Mouse (Mus musculus): ENCODE data around the gene Copg2. TPM values are rescaled to one million over a fixed set of nuclear protein-coding genes. Genes with fewer than 3 reads are reported as not detected.

Copg2 gene
- polyA plus RNA-seq, 1 experiment from 2014 or later = 27.9 TPM

- ATAC-seq (ENCODE audit: insufficient read depth) = 0 out of 2 replicates have a peak, but pooled peaks have one; percentile 47
- H3K4me3 ChIP-seq (ENCODE audit: low read depth, low read length) = no peak overlapping the region
- peaks cover 9% of the 10 kb centered on the region; the same call in 1 of the 2 replicates for H3K4me1 ChIP-seq (ENCODE audit: insufficient read depth)
- peak overlapping the region; percentile 67; the same call in 1 of the 2 replicates for H3K27ac ChIP-seq (ENCODE audit: low read depth)
- H3K9ac ChIP-seq = no peak overlapping the region
- no peak for TF ChIP-seq CTCF (IDR thresholded peaks at IDR 0.05; ENCODE audit: low read depth)
- DNase-seq = peak; percentile 81
- no peaks in the 10 kb centered on the region for H3K9me3 ChIP-seq (ENCODE audit: low read depth, low read length)
- no peaks in the 10 kb centered on the region for H3K27me3 ChIP-seq (ENCODE audit: insufficient read depth, low read length)
- H3K36me3 ChIP-seq (ENCODE audit: insufficient read depth) = no peaks in the 10 kb centered on the region
- WGBS = 20% methylated on average over 6 of the region's 6 CpGs
- H3K4me2 ChIP-seq = no peak overlapping the region
These were observed 187.5 kb downstream of the Copg2 start for GRCm38 (mm10) chr6:30709115-30709514.

GRCm38 (mm10) chr6:30703977-30704602 is 192.5 kb downstream of the Copg2 start:
- no peaks in the 10 kb centered on the region for H3K27me3 ChIP-seq (ENCODE audit: insufficient read depth, low read length)
- DNase-seq (no peak), ATAC-seq (ENCODE audit: insufficient read depth) (peak; percentile 16; the same call in 1 of the 2 replicates)
- WGBS = 68% methylated on average over 9 of the region's 9 CpGs
- H3K9me3 ChIP-seq (ENCODE audit: low read depth, low read length) = no peaks in the 10 kb centered on the region
- peak overlapping the region; percentile 38; the same call in 1 of the 2 replicates for H3K27ac ChIP-seq (ENCODE audit: low read depth)
- H3K4me2 ChIP-seq = no peak overlapping the region
- no peak overlapping the region for H3K4me3 ChIP-seq (ENCODE audit: low read depth, low read length)
- H3K9ac ChIP-seq = no peak overlapping the region
- H3K36me3 ChIP-seq (ENCODE audit: insufficient read depth) = no peaks in the 10 kb centered on the region
- no peak for TF ChIP-seq CTCF (IDR thresholded peaks at IDR 0.05; ENCODE audit: low read depth)
- H3K4me1 ChIP-seq (ENCODE audit: insufficient read depth) = peaks cover 18% of the 10 kb centered on the region

- H3K36me3 ChIP-seq (ENCODE audit: insufficient read depth) = no peaks in the 10 kb centered on the region
- DNase-seq (no peak), ATAC-seq (ENCODE audit: insufficient read depth) (no peak)
- H3K27me3 ChIP-seq (ENCODE audit: insufficient read depth, low read length) = no peaks in the 10 kb centered on the region
- 0 out of 2 replicates have a peak overlapping the region, but pooled peaks have one; percentile 2 for H3K27ac ChIP-seq (ENCODE audit: low read depth)
- no peak for TF ChIP-seq CTCF (IDR thresholded peaks at IDR 0.05; ENCODE audit: low read depth)
- no peaks in the 10 kb centered on the region for H3K9me3 ChIP-seq (ENCODE audit: low read depth, low read length)
- WGBS = 42% methylated on average over 6 of the region's 6 CpGs
- H3K4me3 ChIP-seq (ENCODE audit: low read depth, low read length) = no peak overlapping the region
- no peak overlapping the region for H3K9ac ChIP-seq
- H3K4me1 ChIP-seq (ENCODE audit: insufficient read depth) = peaks cover 18% of the 10 kb centered on the region
- no peak overlapping the region for H3K4me2 ChIP-seq
These were observed 193.1 kb downstream of the Copg2 start for GRCm38 (mm10) chr6:30703476-30703875.

- Histone ChIP-seq H3K4me2 (no peak overlapping the region), H3K4me1 (ENCODE audit: insufficient read depth) (peaks cover 18% of the 10 kb centered on the region), H3K36me3 (ENCODE audit: insufficient read depth) (no peaks in the 10 kb centered on the region), H3K4me3 (ENCODE audit: low read depth, low read length) (no peak overlapping the region), H3K27ac (ENCODE audit: low read depth) (no peak overlapping the region), H3K27me3 (ENCODE audit: insufficient read depth, low read length) (no peaks in the 10 kb centered on the region), H3K9ac (no peak overlapping the region), H3K9me3 (ENCODE audit: low read depth, low read length) (no peaks in the 10 kb centered on the region)
- TF ChIP-seq CTCF (IDR thresholded peaks at IDR 0.05; ENCODE audit: low read depth) = no peak
- ATAC-seq (ENCODE audit: insufficient read depth) (no peak), DNase-seq (no peak)
- 76% methylated on average over 6 of the region's 6 CpGs for WGBS
These were observed 193.7 kb downstream of the Copg2 start for GRCm38 (mm10) chr6:30702881-30703280.

- Histone ChIP-seq H3K36me3 (ENCODE audit: insufficient read depth) (no peaks in the 10 kb centered on the region), H3K4me3 (ENCODE audit: low read depth, low read length) (no peak overlapping the region), H3K9me3 (ENCODE audit: low read depth, low read length) (no peaks in the 10 kb centered on the region), H3K4me1 (ENCODE audit: insufficient read depth) (peaks cover 18% of the 10 kb centered on the region), H3K9ac (no peak overlapping the region), H3K27me3 (ENCODE audit: insufficient read depth, low read length) (no peaks in the 10 kb centered on the region), H3K4me2 (peak overlapping the region; percentile 32; the same call in 1 of the 2 replicates), H3K27ac (ENCODE audit: low read depth) (peak overlapping the region; percentile 72)
- TF ChIP-seq CTCF (IDR thresholded peaks at IDR 0.05; ENCODE audit: low read depth) = no peak
- ATAC-seq (ENCODE audit: insufficient read depth) (peak; percentile 66; the same call in 1 of the 2 replicates), DNase-seq (peak; percentile 75)
- WGBS = 22% methylated on average over 6 of the region's 6 CpGs
These were observed 196.4 kb downstream of the Copg2 start for GRCm38 (mm10) chr6:30700182-30700581.

GRCm38 (mm10) chr6:30698036-30698435 is 198.6 kb downstream of the Copg2 start:
- Histone ChIP-seq H3K4me3 (ENCODE audit: low read depth, low read length) (no peak overlapping the region), H3K27ac (ENCODE audit: low read depth) (peak overlapping the region; percentile 75), H3K36me3 (ENCODE audit: insufficient read depth) (no peaks in the 10 kb centered on the region), H3K27me3 (ENCODE audit: insufficient read depth, low read length) (no peaks in the 10 kb centered on the region), H3K9me3 (ENCODE audit: low read depth, low read length) (no peaks in the 10 kb centered on the region), H3K9ac (no peak overlapping the region), H3K4me1 (ENCODE audit: insufficient read depth) (peaks cover 16% of the 10 kb centered on the region), H3K4me2 (no peak overlapping the region)
- no peak for DNase-seq
- no peak for TF ChIP-seq CTCF (IDR thresholded peaks at IDR 0.05; ENCODE audit: low read depth)
- ATAC-seq (ENCODE audit: insufficient read depth) = no peak
- WGBS = 79% methylated on average over 4 of the region's 4 CpGs

MicroRNA genes within 50 kb of the gene (microRNA counts, 519-probe panel; counts per million panel counts)
- 3,724 counts per million, percentile 77 among the panel's probes with 10 or more counts for microRNA mmu-miR-335-3p
- 4,920 counts per million, percentile 94 among the panel's probes with 10 or more counts for microRNA mmu-miR-335-5p

Small RNA genes lying within 50 kb of the gene (microRNA-seq; reads per million reads assigned to microRNA genes)
- gene Mir335 (ENCODE audit: borderline number of aligned reads) = 73,748 reads per million, percentile 100 among the genes with 10 or more reads in this experiment

Other genes starting within 250 kb of the Copg2 start
- gene Cep41, start 203.0 kb downstream of the Copg2 start, polyA plus RNA-seq (2014; fragmentation: Nextera tagmentation; extraction: Ambion mirVana) = 11.6 and 12.8 TPM in 2 replicates
- gene Mest, start 173.2 kb downstream of the Copg2 start, polyA plus RNA-seq (2014; fragmentation: Nextera tagmentation; extraction: Ambion mirVana) = 1,596 and 1,677 TPM in 2 replicates
- 0.25 and 0.55 TPM in 2 replicates for gene Tsga13, start 18.8 kb upstream of the Copg2 start, polyA plus RNA-seq (2014; fragmentation: Nextera tagmentation; extraction: Ambion mirVana)
- gene Klf14, start 62.3 kb upstream of the Copg2 start, polyA plus RNA-seq (2014; fragmentation: Nextera tagmentation; extraction: Ambion mirVana) = 1.2 and 1.3 TPM in 2 replicates